Mouse (Mus musculus): ENCODE measurements around the gene Foxo3. TPM values are rescaled to one million over a fixed set of nuclear protein-coding genes. Genes with fewer than 3 reads are reported as not detected.
A peak's percentile ranks its signal among the peaks of the same experiment; 100 is the strongest.

Foxo3 gene
- polyA plus RNA-seq, 1 experiment from 2014 or later = 4.8 TPM

DNA sequence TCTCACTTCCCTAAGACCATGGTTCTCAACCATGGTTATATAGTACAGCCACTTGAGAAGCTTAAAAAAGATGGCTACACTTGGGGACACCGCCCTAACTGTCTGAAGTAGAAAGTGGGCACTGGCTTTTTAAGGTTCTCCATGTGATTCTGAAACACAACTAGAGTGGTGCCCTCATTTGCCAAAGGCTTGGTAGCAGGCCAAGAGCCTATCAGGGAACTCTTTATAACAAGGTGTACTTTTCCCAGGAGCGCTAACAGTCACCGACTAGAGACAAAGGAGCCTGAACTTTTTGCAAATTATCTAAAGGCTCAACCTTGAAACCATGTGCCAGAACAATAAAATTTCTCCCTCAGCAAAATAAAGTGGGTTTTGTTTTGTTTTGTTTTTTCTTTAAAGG is 14.5 kb downstream of the Foxo3 start:
- no peak for ATAC-seq (ENCODE audit: low FRiP score, low read depth)
- no peak overlapping the region for H3K4me2 ChIP-seq
- peaks cover 11% of the 10 kb centered on the region for H3K36me3 ChIP-seq
- no peak overlapping the region for H3K9ac ChIP-seq
- H3K9me3 ChIP-seq = no peaks in the 10 kb centered on the region
- H3K4me1 ChIP-seq (replicated peaks) = no peaks in the 10 kb centered on the region
- no peak overlapping the region for H3K4me3 ChIP-seq
- no peaks in the 10 kb centered on the region for H3K27me3 ChIP-seq
- H3K27ac ChIP-seq (replicated peaks) = no peak overlapping the region
- 93% methylated on average over 3 of the region's 3 CpGs for WGBS

DNA sequence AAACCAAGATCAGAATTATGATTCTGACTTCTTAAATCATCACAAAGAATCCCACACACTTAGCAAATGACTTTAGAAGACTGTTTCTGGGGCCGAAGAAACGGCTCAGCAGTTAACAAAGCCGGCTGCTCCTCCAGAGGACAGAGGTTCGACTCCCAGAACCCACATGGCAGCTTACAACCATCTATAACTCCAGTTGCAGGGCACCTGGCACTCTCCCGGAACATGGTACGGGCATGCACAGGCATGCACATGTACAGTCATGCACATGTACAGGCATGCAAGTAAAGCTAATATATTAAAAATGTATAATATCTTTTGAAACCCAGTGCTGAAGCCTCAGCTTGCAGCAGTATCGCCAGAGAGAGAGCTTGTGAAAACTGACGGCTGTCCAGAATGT is 15.5 kb downstream of the Foxo3 start:
- 93% methylated on average over 8 of the region's 8 CpGs for WGBS
- ATAC-seq (ENCODE audit: low FRiP score, low read depth) = no peak
- Histone ChIP-seq H3K4me2 (no peak overlapping the region), H3K36me3 (peaks cover 7% of the 10 kb centered on the region), H3K4me1 (replicated peaks) (no peaks in the 10 kb centered on the region), H3K27ac (replicated peaks) (no peak overlapping the region), H3K9ac (no peak overlapping the region), H3K4me3 (no peak overlapping the region), H3K9me3 (no peaks in the 10 kb centered on the region), H3K27me3 (no peaks in the 10 kb centered on the region)

GRCm38 (mm10) chr10:42260523-42260922 is 16.0 kb downstream of the Foxo3 start:
- no peaks in the 10 kb centered on the region for H3K4me1 ChIP-seq (replicated peaks)
- no peak overlapping the region for H3K27ac ChIP-seq (replicated peaks)
- ATAC-seq (ENCODE audit: low FRiP score, low read depth) = no peak
- H3K4me3 ChIP-seq = no peak overlapping the region
- no peak overlapping the region for H3K4me2 ChIP-seq
- H3K9ac ChIP-seq = no peak overlapping the region
- peaks cover 1% of the 10 kb centered on the region for H3K36me3 ChIP-seq
- no peaks in the 10 kb centered on the region for H3K9me3 ChIP-seq
- H3K27me3 ChIP-seq = no peaks in the 10 kb centered on the region
- WGBS = 83% methylated on average over 8 of the region's 8 CpGs

DNA sequence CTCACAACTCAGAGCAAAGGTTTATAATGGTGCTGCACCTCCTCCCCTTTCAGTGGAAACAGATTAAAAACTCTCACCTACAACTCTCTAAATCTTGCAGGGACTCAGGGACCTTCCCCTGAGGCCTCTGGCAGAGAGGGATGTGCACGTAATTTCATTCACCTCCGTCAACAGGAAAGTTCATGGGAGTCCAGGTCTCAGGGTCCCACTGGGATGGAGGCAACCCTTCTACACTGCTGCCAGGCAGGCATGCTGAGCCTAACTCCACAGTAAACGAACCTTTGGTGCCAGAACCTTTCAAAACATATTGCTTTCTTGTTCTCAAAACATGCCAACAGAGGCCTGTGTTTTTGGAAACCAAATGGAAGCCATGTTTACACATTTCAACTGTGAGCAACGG is 17.0 kb downstream of the Foxo3 start:
- no peaks in the 10 kb centered on the region for H3K27me3 ChIP-seq
- no peaks in the 10 kb centered on the region for H3K4me1 ChIP-seq (replicated peaks)
- no peak for ATAC-seq (ENCODE audit: low FRiP score, low read depth)
- H3K4me2 ChIP-seq = no peak overlapping the region
- no peak overlapping the region for H3K27ac ChIP-seq (replicated peaks)
- no peaks in the 10 kb centered on the region for H3K36me3 ChIP-seq
- 70% methylated on average over 4 of the region's 4 CpGs for WGBS
- H3K9ac ChIP-seq = no peak overlapping the region
- no peak overlapping the region for H3K4me3 ChIP-seq
- no peaks in the 10 kb centered on the region for H3K9me3 ChIP-seq

- Histone ChIP-seq H3K27ac (replicated peaks) (no peak overlapping the region), H3K4me1 (replicated peaks) (no peaks in the 10 kb centered on the region), H3K4me2 (no peak overlapping the region), H3K36me3 (no peaks in the 10 kb centered on the region), H3K9ac (no peak overlapping the region), H3K9me3 (no peaks in the 10 kb centered on the region), H3K4me3 (no peak overlapping the region), H3K27me3 (no peaks in the 10 kb centered on the region)
- 93% methylated on average over 7 of the region's 7 CpGs for WGBS
- no peak for ATAC-seq (ENCODE audit: low FRiP score, low read depth)
These were observed 18.6 kb downstream of the Foxo3 start for GRCm38 (mm10) chr10:42257985-42258384.

- no peak for ATAC-seq (ENCODE audit: low FRiP score, low read depth)
- 97% methylated on average over 5 of the region's 5 CpGs for WGBS
These were observed 21.8 kb downstream of the Foxo3 start for GRCm38 (mm10) chr10:42254788-42255187.

GRCm38 (mm10) chr10:42251749-42252323 is 24.7 kb downstream of the Foxo3 start:
- no peaks in the 10 kb centered on the region for H3K9me3 ChIP-seq
- WGBS = 60% methylated on average over 8 of the region's 8 CpGs
- no peak overlapping the region for H3K4me3 ChIP-seq
- no peaks in the 10 kb centered on the region for H3K27me3 ChIP-seq
- peaks cover 15% of the 10 kb centered on the region for H3K4me1 ChIP-seq (replicated peaks)
- no peak for ATAC-seq (ENCODE audit: low FRiP score, low read depth)
- no peaks in the 10 kb centered on the region for H3K36me3 ChIP-seq
- H3K4me2 ChIP-seq = no peak overlapping the region
- no peak overlapping the region for H3K27ac ChIP-seq (replicated peaks)
- H3K9ac ChIP-seq = no peak overlapping the region

More at GRCm38 (mm10) chr10:42254788-42255187, 21.8 kb downstream of the Foxo3 start:
- Histone ChIP-seq H3K9me3 (no peaks in the 10 kb centered on the region), H3K27me3 (no peaks in the 10 kb centered on the region), H3K36me3 (no peaks in the 10 kb centered on the region), H3K4me3 (no peak overlapping the region), H3K9ac (no peak overlapping the region), H3K4me1 (replicated peaks) (peaks cover 11% of the 10 kb centered on the region), H3K4me2 (no peak overlapping the region), H3K27ac (replicated peaks) (no peak overlapping the region)

DNA sequence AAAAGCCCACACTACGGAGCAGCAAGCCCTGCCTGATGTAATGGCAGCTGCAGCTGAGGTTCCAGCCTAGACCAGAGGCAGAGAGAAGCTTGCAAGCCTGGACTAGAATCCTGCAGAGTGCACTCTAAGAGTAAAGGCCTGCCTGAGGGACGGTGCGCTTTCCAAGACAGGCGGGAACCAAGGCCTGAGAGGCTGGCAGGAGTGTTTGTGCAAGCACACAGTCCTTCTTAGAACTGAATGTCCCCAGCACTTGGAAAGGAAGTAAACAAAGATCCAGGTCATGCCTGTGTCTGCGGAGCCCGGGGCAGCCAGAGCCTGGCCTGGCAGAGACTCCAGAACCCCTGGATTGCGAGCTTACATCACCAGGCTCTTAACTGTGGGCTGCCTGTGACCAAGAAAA is 25.4 kb downstream of the Foxo3 start:
- Histone ChIP-seq H3K27ac (replicated peaks) (0 out of 2 replicates have a peak overlapping the region, but pooled peaks have one; percentile 47), H3K9ac (no peak overlapping the region), H3K36me3 (no peaks in the 10 kb centered on the region), H3K4me3 (no peak overlapping the region), H3K9me3 (no peaks in the 10 kb centered on the region), H3K4me1 (replicated peaks) (peaks cover 15% of the 10 kb centered on the region), H3K27me3 (no peaks in the 10 kb centered on the region), H3K4me2 (no peak overlapping the region)
- ATAC-seq (ENCODE audit: low FRiP score, low read depth) = peak; percentile 51; the same call in 1 of the 2 replicates
- WGBS = 57% methylated on average over 7 of the region's 7 CpGs

DNA sequence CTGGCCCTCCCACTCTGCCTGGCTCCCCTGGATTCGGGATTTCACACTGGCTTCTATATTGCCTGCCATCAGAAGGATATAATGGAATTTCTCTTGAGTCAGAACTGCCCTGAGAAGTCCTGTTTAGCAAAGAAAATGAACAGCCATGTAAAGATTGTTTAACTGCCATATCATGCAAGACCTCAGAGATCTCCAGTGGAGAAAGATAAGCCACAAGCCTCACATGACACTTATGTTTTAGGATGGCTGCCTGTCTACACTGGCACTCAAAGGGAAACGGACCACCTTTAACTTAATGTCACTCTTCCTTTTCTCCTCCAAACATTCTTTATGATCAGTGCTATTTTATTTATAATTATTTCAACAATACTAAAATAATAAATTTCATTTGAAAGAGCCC is 26.6 kb downstream of the Foxo3 start:
- no peak overlapping the region for H3K4me2 ChIP-seq
- H3K9me3 ChIP-seq = no peaks in the 10 kb centered on the region
- H3K27ac ChIP-seq (replicated peaks) = no peak overlapping the region
- no peak overlapping the region for H3K4me3 ChIP-seq
- no peak for ATAC-seq (ENCODE audit: low FRiP score, low read depth)
- H3K36me3 ChIP-seq = no peaks in the 10 kb centered on the region
- H3K9ac ChIP-seq = no peak overlapping the region
- H3K4me1 ChIP-seq (replicated peaks) = peaks cover 15% of the 10 kb centered on the region
- 83% methylated on average over 2 of the region's 2 CpGs for WGBS
- no peaks in the 10 kb centered on the region for H3K27me3 ChIP-seq

GRCm38 (mm10) chr10:42248644-42249043 is 27.9 kb downstream of the Foxo3 start:
- WGBS = 75% methylated on average over 5 of the region's 5 CpGs

GRCm38 (mm10) chr10:42248156-42248555 is 28.4 kb downstream of the Foxo3 start:
- H3K27me3 ChIP-seq = no peaks in the 10 kb centered on the region
- no peaks in the 10 kb centered on the region for H3K9me3 ChIP-seq
- H3K4me3 ChIP-seq = no peak overlapping the region
- 72% methylated on average over 4 of the region's 4 CpGs for WGBS
- H3K4me1 ChIP-seq (replicated peaks) = peaks cover 15% of the 10 kb centered on the region
- no peak for ATAC-seq (ENCODE audit: low FRiP score, low read depth)
- H3K36me3 ChIP-seq = no peaks in the 10 kb centered on the region
- no peak overlapping the region for H3K27ac ChIP-seq (replicated peaks)
- no peak overlapping the region for H3K4me2 ChIP-seq
- no peak overlapping the region for H3K9ac ChIP-seq

More at GRCm38 (mm10) chr10:42248644-42249043, 27.9 kb downstream of the Foxo3 start:
- H3K36me3 ChIP-seq = no peaks in the 10 kb centered on the region
- H3K4me1 ChIP-seq (replicated peaks) = peaks cover 15% of the 10 kb centered on the region
- no peak overlapping the region for H3K4me2 ChIP-seq
- no peak overlapping the region for H3K9ac ChIP-seq
- H3K27ac ChIP-seq (replicated peaks) = no peak overlapping the region
- no peaks in the 10 kb centered on the region for H3K9me3 ChIP-seq
- no peak for ATAC-seq (ENCODE audit: low FRiP score, low read depth)
- H3K27me3 ChIP-seq = no peaks in the 10 kb centered on the region
- H3K4me3 ChIP-seq = no peak overlapping the region

GRCm38 (mm10) chr10:42247125-42247816 is 29.3 kb downstream of the Foxo3 start:
- H3K4me3 ChIP-seq = no peak overlapping the region
- no peak overlapping the region for H3K9ac ChIP-seq
- WGBS = 83% methylated on average over 11 of the region's 11 CpGs
- no peak for ATAC-seq (ENCODE audit: low FRiP score, low read depth)
- no peak overlapping the region for H3K27ac ChIP-seq (replicated peaks)
- no peaks in the 10 kb centered on the region for H3K36me3 ChIP-seq
- H3K4me1 ChIP-seq (replicated peaks) = peaks cover 15% of the 10 kb centered on the region
- no peak overlapping the region for H3K4me2 ChIP-seq
- no peaks in the 10 kb centered on the region for H3K9me3 ChIP-seq
- H3K27me3 ChIP-seq = no peaks in the 10 kb centered on the region

All from hindbrain, embryonic 15.5 days (tissue).